Comparison of ENCODE assay signal across 25 mouse cellular contexts in genomic region chr16:57555667-57556066, GRCm38 (mm10). TPM values are rescaled to one million over a fixed set of nuclear protein-coding genes. Genes with fewer than 3 reads are reported as not detected.
DNase-seq lines count a peak whose midpoint lies in the region; ATAC-seq and TF ChIP-seq lines count a peak whose summit lies in the region.
"Had no signal": no experiment of that assay in that cellular context is flagged by ENCODE, and none has a peak within 500 bp of the region (broad histone marks: within the 10 kb centered on the region; RNA-seq: fewer than 3 reads in every experiment).

No protein-coding gene starts in this region.

- no peak overlapping the region for H3K9ac ChIP-seq in heart, postnatal 0 days (replicated peaks; ENCODE audit: low read depth, low read length)
- no peak overlapping the region for H3K9ac ChIP-seq in kidney, postnatal 0 days (ENCODE audit: low read depth, low read length)
- H3K9ac ChIP-seq in forebrain, embryonic 15.5 days (replicated peaks) = no peak overlapping the region
- H3K9ac ChIP-seq: embryonic facial prominence, embryonic 13.5 days; forebrain, embryonic 13.5 days; hindbrain, embryonic 14.5 days; limb, embryonic 15.5 days had no signal

- peaks cover 10% of the 10 kb centered on the region; the same call in 1 of the 2 replicates for H3K36me3 ChIP-seq in heart, postnatal 0 days (replicated peaks; ENCODE audit: control insufficient read depth, insufficient read depth, low read length)
- peaks cover 8% of the 10 kb centered on the region for H3K36me3 ChIP-seq in heart, embryonic 10.5 days
- peaks cover 14% of the 10 kb centered on the region for H3K36me3 ChIP-seq in spleen, adult 2 months (ENCODE audit: control insufficient read depth, insufficient read depth, low read length)
- no peaks in the 10 kb centered on the region for H3K36me3 ChIP-seq in kidney, postnatal 0 days (ENCODE audit: insufficient read depth, low read length)
- H3K36me3 ChIP-seq in forebrain, embryonic 15.5 days = no peaks in the 10 kb centered on the region
- H3K36me3 ChIP-seq: embryonic facial prominence, embryonic 13.5 days; limb, embryonic 15.5 days; midbrain, embryonic 10.5 days had no signal

- ATAC-seq in heart, postnatal 0 days (ENCODE audit: insufficient read depth, low read depth) = no peak
- no peak; the same call in 1 of the 2 replicates for ATAC-seq in kidney, postnatal 0 days (replicated peaks; ENCODE audit: low FRiP score, low read depth)
- no peak for ATAC-seq in forebrain, embryonic 15.5 days (replicated peaks)
- ATAC-seq: forebrain, embryonic 13.5 days; midbrain, embryonic 16.5 days had no signal

- H3K4me1 ChIP-seq in heart, postnatal 0 days (ENCODE audit: control insufficient read depth, insufficient read depth) = peaks cover 29% of the 10 kb centered on the region
- H3K4me1 ChIP-seq in heart, embryonic 10.5 days = peaks cover 7% of the 10 kb centered on the region; the same call in 1 of the 2 replicates
- H3K4me1 ChIP-seq in spleen, adult 2 months (ENCODE audit: control insufficient read depth, insufficient read depth, insufficient read length) = peaks cover 23% of the 10 kb centered on the region
- H3K4me1 ChIP-seq in kidney, postnatal 0 days (replicated peaks; ENCODE audit: insufficient read depth, low read length) = peaks cover 15% of the 10 kb centered on the region
- H3K4me1 ChIP-seq in forebrain, embryonic 15.5 days = no peaks in the 10 kb centered on the region
- H3K4me1 ChIP-seq: midbrain, embryonic 10.5 days had no signal

- H3K9me3 ChIP-seq in heart, postnatal 0 days (replicated peaks; ENCODE audit: control insufficient read depth, low read length) = no peaks in the 10 kb centered on the region
- H3K9me3 ChIP-seq in heart, embryonic 10.5 days = no peaks in the 10 kb centered on the region
- no peaks in the 10 kb centered on the region for H3K9me3 ChIP-seq in kidney, postnatal 0 days (replicated peaks; ENCODE audit: low read length)
- no peaks in the 10 kb centered on the region for H3K9me3 ChIP-seq in forebrain, embryonic 15.5 days
- H3K9me3 ChIP-seq: embryonic facial prominence, embryonic 13.5 days; forebrain, embryonic 13.5 days; limb, embryonic 15.5 days; midbrain, embryonic 10.5 days had no signal

- DNase-seq in heart, postnatal 0 days (ENCODE audit: low spot score) = no peak
- DNase-seq in heart, embryonic 10.5 days (ENCODE audit: low spot score) = no peak
- DNase-seq in spleen, adult 2 months (ENCODE audit: low read depth in 1 of 2, low spot score in 2 of 2) = no peak
- no peak for DNase-seq in spleen, adult 18-20 months
- no peak for DNase-seq in kidney, postnatal 0 days (ENCODE audit: low spot score)
- no peak for DNase-seq in frontal cortex, postnatal 10 days (ENCODE audit: low spot score in 2 of 2)
- DNase-seq: adrenal gland, adult 8-10 months; cerebellum, adult 18-20 months; cerebellum, postnatal 25 days; embryo, embryonic 11 days; gastrocnemius, postnatal 10 days; heart, postnatal 10 days; left cerebral cortex, postnatal 4 days; lung, postnatal 10 days; right cerebral cortex, adult 18-20 months; right cerebral cortex, postnatal 4 days; thymus, adult 2 months; thymus, postnatal 4 days had no signal

- H3K27ac ChIP-seq in heart, postnatal 0 days (ENCODE audit: low read depth) = peak overlapping the region; percentile 23
- no peak overlapping the region for H3K27ac ChIP-seq in heart, embryonic 10.5 days
- H3K27ac ChIP-seq in spleen, adult 2 months (ENCODE audit: insufficient read depth, low read length) = peak overlapping the region; percentile 46; the same call in 1 of the 2 replicates
- peak overlapping the region; percentile 27; the same call in 1 of the 2 replicates for H3K27ac ChIP-seq in kidney, postnatal 0 days
- H3K27ac ChIP-seq in forebrain, embryonic 15.5 days (replicated peaks) = no peak overlapping the region
- H3K27ac ChIP-seq: embryonic facial prominence, embryonic 13.5 days; forebrain, embryonic 13.5 days; hindbrain, embryonic 14.5 days; limb, embryonic 15.5 days; midbrain, embryonic 10.5 days had no signal

- TF ChIP-seq POLR2A in spleen, adult 2 months (IDR thresholded peaks at IDR 0.05; ENCODE audit: low read depth, low read length) = no peak

- H3K4me2 ChIP-seq in heart, postnatal 0 days (ENCODE audit: low read depth, low read length) = no peak overlapping the region
- no peak overlapping the region for H3K4me2 ChIP-seq in kidney, postnatal 0 days (ENCODE audit: low read length)
- H3K4me2 ChIP-seq in forebrain, embryonic 15.5 days (replicated peaks) = no peak overlapping the region
- H3K4me2 ChIP-seq: embryonic facial prominence, embryonic 13.5 days; forebrain, embryonic 13.5 days; hindbrain, embryonic 14.5 days; limb, embryonic 15.5 days had no signal

- no peak overlapping the region for H3K4me3 ChIP-seq in heart, postnatal 0 days (ENCODE audit: low read depth, low read length)
- no peak overlapping the region for H3K4me3 ChIP-seq in heart, embryonic 10.5 days
- H3K4me3 ChIP-seq in spleen, adult 2 months (ENCODE audit: extremely low read depth, insufficient read depth, insufficient read length) = no peak overlapping the region
- H3K4me3 ChIP-seq in kidney, postnatal 0 days (replicated peaks; ENCODE audit: low read depth, low read length) = no peak overlapping the region
- no peak overlapping the region for H3K4me3 ChIP-seq in forebrain, embryonic 15.5 days
- H3K4me3 ChIP-seq: embryonic facial prominence, embryonic 13.5 days; forebrain, embryonic 13.5 days; limb, embryonic 15.5 days; midbrain, embryonic 10.5 days had no signal

- H3K27me3 ChIP-seq in heart, postnatal 0 days (ENCODE audit: control insufficient read depth, insufficient read depth, low read length) = no peaks in the 10 kb centered on the region
- H3K27me3 ChIP-seq in heart, embryonic 10.5 days (ENCODE audit: insufficient read depth, poor library complexity, severe bottlenecking) = no peaks in the 10 kb centered on the region
- no peaks in the 10 kb centered on the region for H3K27me3 ChIP-seq in spleen, adult 2 months (ENCODE audit: control insufficient read depth, insufficient read depth, low read length)
- H3K27me3 ChIP-seq in kidney, postnatal 0 days (ENCODE audit: insufficient read depth, low read length) = no peaks in the 10 kb centered on the region
- H3K27me3 ChIP-seq in forebrain, embryonic 15.5 days = no peaks in the 10 kb centered on the region
- H3K27me3 ChIP-seq: embryonic facial prominence, embryonic 13.5 days; limb, embryonic 15.5 days had no signal

- TF ChIP-seq CTCF in heart, postnatal 0 days (IDR thresholded peaks at IDR 0.05; ENCODE audit: low read depth) = no peak
- TF ChIP-seq CTCF in spleen, adult 2 months (IDR thresholded peaks at IDR 0.05; ENCODE audit: extremely low read depth, insufficient read depth, insufficient read length, insufficient replicate concordance) = no peak
- TF ChIP-seq CTCF in kidney, postnatal 0 days (IDR thresholded peaks at IDR 0.05; ENCODE audit: low read depth) = no peak

- whole genome bisulfite sequencing in heart, postnatal 0 days = 69% methylated on average over 4 of the region's 4 CpGs
- 86% methylated on average over 4 of the region's 4 CpGs for WGBS in heart, embryonic 10.5 days
- WGBS in spleen, adult 2 months = 51% methylated on average over 4 of the region's 4 CpGs
- 48% methylated on average over 4 of the region's 4 CpGs for WGBS in kidney, postnatal 0 days
- 72% methylated on average over 4 of the region's 4 CpGs for WGBS in forebrain, embryonic 15.5 days

- TF ChIP-seq EP300 in heart, postnatal 0 days (IDR thresholded peaks at IDR 0.05; ENCODE audit: low read depth) = no peak

RNA-seq across cellular contexts. Expression of gene Cmss1, which starts 51.0 kb away (rescaled TPM):
- 7.0 and 17.0 TPM in 2 replicates for total RNA-seq in heart, postnatal 0 days (2014; rRNA removed; ENCODE audit: low replicate concordance)
- 50.3 and 56.6 TPM in 2 replicates for polyA plus RNA-seq in heart, postnatal 0 days (2015; fragmentation: Nextera tagmentation; extraction: Ambion mirVana)
- polyA plus RNA-seq in heart, embryonic 10.5 days (2016; fragmentation: Nextera tagmentation; extraction: Ambion mirVana) = 36.2 and 43.7 TPM in 2 replicates
- 3.0 and 3.4 TPM in 2 replicates for polyA plus RNA-seq in spleen, adult 2 months (2012; rRNA removed)
- 50.4 and 50.5 TPM in 2 replicates for polyA plus RNA-seq in kidney, postnatal 0 days (2015; fragmentation: Nextera tagmentation; extraction: Ambion mirVana)
- polyA plus RNA-seq in forebrain, embryonic 15.5 days (2015; fragmentation: Nextera tagmentation; extraction: Ambion mirVana) = 41.8 and 42.6 TPM in 2 replicates

Comparison
In these comparisons a context has a peak if more than half of its experiments do, and no peak if none do; other contexts are left out.
1. H3K27ac ChIP-seq: peak in heart, postnatal 0 days (single experiment), spleen, adult 2 months (single experiment) and kidney, postnatal 0 days (single experiment); none in heart, embryonic 10.5 days (single experiment) and forebrain, embryonic 15.5 days (single experiment).